ENCODE assay signal across 11 mouse cellular contexts in genomic region chr4:134569205-134569604, GRCm38 (mm10). TPM values are rescaled to one million over a fixed set of nuclear protein-coding genes. Genes with fewer than 3 reads are reported as not detected.
DNase-seq lines count a peak whose midpoint lies in the region; ATAC-seq and TF ChIP-seq lines count a peak whose summit lies in the region.
"Had no signal": no experiment of that assay in that cellular context is flagged by ENCODE, and none has a peak within 500 bp of the region (broad histone marks: within the 10 kb centered on the region; RNA-seq: fewer than 3 reads in every experiment).

No protein-coding gene starts in this region.

- no peak for TF ChIP-seq EP300 in liver, postnatal 0 days (IDR thresholded peaks at IDR 0.05; ENCODE audit: low read depth)

- no peak overlapping the region for H3K27ac ChIP-seq in kidney, postnatal 0 days
- no peak overlapping the region for H3K27ac ChIP-seq in spleen, adult 2 months (ENCODE audit: insufficient read depth, low read length)
- no peak overlapping the region for H3K27ac ChIP-seq in liver, postnatal 0 days (ENCODE audit: low read depth)
- H3K27ac ChIP-seq: limb, embryonic 15.5 days; stomach, embryonic 15.5 days had no signal

- H3K4me2 ChIP-seq in kidney, postnatal 0 days (ENCODE audit: low read length): no peak overlapping the region
- H3K4me2 ChIP-seq in liver, postnatal 0 days (ENCODE audit: low read depth, low read length): no peak overlapping the region
- H3K4me2 ChIP-seq: hindbrain, embryonic 15.5 days; limb, embryonic 15.5 days; stomach, embryonic 15.5 days had no signal

- H3K9ac ChIP-seq in kidney, postnatal 0 days (ENCODE audit: low read depth, low read length): no peak overlapping the region
- no peak overlapping the region for H3K9ac ChIP-seq in liver, postnatal 0 days (replicated peaks)
- H3K9ac ChIP-seq: hindbrain, embryonic 15.5 days; limb, embryonic 15.5 days; stomach, embryonic 15.5 days had no signal

- H3K27me3 ChIP-seq in kidney, postnatal 0 days (ENCODE audit: insufficient read depth, low read length): no peaks in the 10 kb centered on the region
- H3K27me3 ChIP-seq in spleen, adult 2 months (ENCODE audit: control insufficient read depth, insufficient read depth, low read length): no peaks in the 10 kb centered on the region
- no peaks in the 10 kb centered on the region for H3K27me3 ChIP-seq in liver, postnatal 0 days (ENCODE audit: insufficient read depth, low read length)
- H3K27me3 ChIP-seq: hindbrain, embryonic 15.5 days; stomach, embryonic 15.5 days had no signal

- TF ChIP-seq POLR2A in spleen, adult 2 months (IDR thresholded peaks at IDR 0.05; ENCODE audit: low read depth, low read length): no peak

- no peaks in the 10 kb centered on the region for H3K4me1 ChIP-seq in kidney, postnatal 0 days (replicated peaks; ENCODE audit: insufficient read depth, low read length)
- no peaks in the 10 kb centered on the region for H3K4me1 ChIP-seq in spleen, adult 2 months (ENCODE audit: control insufficient read depth, insufficient read depth, insufficient read length)
- no peaks in the 10 kb centered on the region for H3K4me1 ChIP-seq in liver, postnatal 0 days (ENCODE audit: insufficient read depth)
- H3K4me1 ChIP-seq: stomach, embryonic 15.5 days had no signal

- ATAC-seq in kidney, postnatal 0 days (replicated peaks; ENCODE audit: low FRiP score, low read depth): no peak
- ATAC-seq in liver, postnatal 0 days: no peak
- ATAC-seq in CD4-positive, CD25-positive, alpha-beta regulatory T cell, adult 4 months: no peak
- ATAC-seq: forebrain, embryonic 16.5 days had no signal

- H3K36me3 ChIP-seq in kidney, postnatal 0 days (ENCODE audit: insufficient read depth, low read length): no peaks in the 10 kb centered on the region
- H3K36me3 ChIP-seq in spleen, adult 2 months (ENCODE audit: control insufficient read depth, insufficient read depth, low read length): no peaks in the 10 kb centered on the region
- peaks cover 3% of the 10 kb centered on the region; the same call in 1 of the 2 replicates for H3K36me3 ChIP-seq in liver, postnatal 0 days (replicated peaks; ENCODE audit: insufficient read depth, low read length)
- H3K36me3 ChIP-seq: stomach, embryonic 15.5 days had no signal

- DNase-seq in kidney, postnatal 0 days (ENCODE audit: low spot score): no peak
- DNase-seq in kidney, adult 8-10 months: no peak
- no peak for DNase-seq in spleen, adult 2 months (ENCODE audit: low read depth in 1 of 2, low spot score in 2 of 2)
- no peak for DNase-seq in spleen, postnatal 36 days (ENCODE audit: low spot score in 2 of 2)
- DNase-seq in ZHBTc4 (ENCODE audit: low read depth, low spot score): peak; percentile 82
- DNase-seq in liver, postnatal 0 days: peak; percentile 45

- WGBS in kidney, postnatal 0 days: 67% methylated on average over 6 of the region's 6 CpGs
- 88% methylated on average over 6 of the region's 6 CpGs for WGBS in spleen, adult 2 months
- WGBS in liver, postnatal 0 days (ENCODE audit: insufficient replicate concordance): 71% methylated on average over 6 of the region's 6 CpGs

- TF ChIP-seq CTCF in kidney, postnatal 0 days (IDR thresholded peaks at IDR 0.05; ENCODE audit: low read depth): peak; percentile 65
- peak; percentile 25; the same call in 1 of the 2 replicates for TF ChIP-seq CTCF in spleen, adult 2 months (IDR thresholded peaks at IDR 0.05; ENCODE audit: extremely low read depth, insufficient read depth, insufficient read length, insufficient replicate concordance)
- peak; percentile 69 for TF ChIP-seq CTCF in liver, postnatal 0 days (IDR thresholded peaks at IDR 0.05; ENCODE audit: low read depth)

- H3K9me3 ChIP-seq in kidney, postnatal 0 days (replicated peaks; ENCODE audit: low read length): no peaks in the 10 kb centered on the region
- H3K9me3 ChIP-seq in liver, postnatal 0 days (ENCODE audit: low read length): no peaks in the 10 kb centered on the region
- H3K9me3 ChIP-seq: hindbrain, embryonic 15.5 days; limb, embryonic 15.5 days; stomach, embryonic 15.5 days had no signal

- H3K4me3 ChIP-seq in kidney, postnatal 0 days (replicated peaks; ENCODE audit: low read depth, low read length): no peak overlapping the region
- H3K4me3 ChIP-seq in spleen, adult 2 months (ENCODE audit: extremely low read depth, insufficient read depth, insufficient read length): no peak overlapping the region
- no peak overlapping the region for H3K4me3 ChIP-seq in liver, postnatal 0 days (ENCODE audit: low read depth, low read length)
- H3K4me3 ChIP-seq: hindbrain, embryonic 15.5 days; limb, embryonic 15.5 days; stomach, embryonic 15.5 days had no signal

RNA-seq across cellular contexts. Expression of gene Selenon, which starts 17.2 kb away (rescaled TPM):
- polyA plus RNA-seq in kidney, postnatal 0 days (2015; fragmentation: Nextera tagmentation; extraction: Ambion mirVana): 13.9 and 27.9 TPM in 2 replicates
- polyA plus RNA-seq in spleen, adult 2 months (2012; rRNA removed): 8.0 and 8.3 TPM in 2 replicates
- polyA plus RNA-seq in liver, postnatal 0 days (2015; fragmentation: Nextera tagmentation; extraction: Ambion mirVana): 2.8 TPM in 2 replicates
- polyA plus RNA-seq in CD4-positive, CD25-positive, alpha-beta regulatory T cell, adult 4 months (2017; shearing (Covaris generic)): 1 to 10 TPM in 1 of 2 experiments, under 1 TPM in 1; 0.19 to 1.9 TPM

RNA-seq across cellular contexts. Expression of gene Mtfr1l, which starts 34.0 kb away (rescaled TPM):
- polyA plus RNA-seq in kidney, postnatal 0 days (2015; fragmentation: Nextera tagmentation; extraction: Ambion mirVana): 137 and 141 TPM in 2 replicates
- polyA plus RNA-seq in spleen, adult 2 months (2012; rRNA removed): 37.4 and 55.2 TPM in 2 replicates
- polyA plus RNA-seq in liver, postnatal 0 days (2015; fragmentation: Nextera tagmentation; extraction: Ambion mirVana): 56.9 and 60.3 TPM in 2 replicates
- 100 to 1,000 TPM in 1 of 2 experiments, 10 to 100 TPM in 1; 83.6 to 119 TPM for polyA plus RNA-seq in CD4-positive, CD25-positive, alpha-beta regulatory T cell, adult 4 months (2017; shearing (Covaris generic))

RNA-seq across cellular contexts. Expression of gene Aunip, which starts 58.4 kb away (rescaled TPM):
- 5.2 and 7.0 TPM in 2 replicates for polyA plus RNA-seq in kidney, postnatal 0 days (2015; fragmentation: Nextera tagmentation; extraction: Ambion mirVana)
- 0.39 and 0.80 TPM in 2 replicates for polyA plus RNA-seq in spleen, adult 2 months (2012; rRNA removed)
- 6.9 and 7.1 TPM in 2 replicates for polyA plus RNA-seq in liver, postnatal 0 days (2015; fragmentation: Nextera tagmentation; extraction: Ambion mirVana)
- polyA plus RNA-seq in CD4-positive, CD25-positive, alpha-beta regulatory T cell, adult 4 months (2017; shearing (Covaris generic)): 1 to 10 TPM in 1 of 2 experiments, under 1 TPM in 1; 0.26 to 1.2 TPM

Comparison
In these comparisons a context has a peak if more than half of its experiments do, and no peak if none do; other contexts are left out.
1. DNase-seq: peak in ZHBTc4 (single experiment) and liver, postnatal 0 days (single experiment); none in kidney, postnatal 0 days (single experiment), kidney, adult 8-10 months (0 of 2), spleen, adult 2 months (0 of 2) and spleen, postnatal 36 days (0 of 2).
2. Peak in every context shown above with its lines, with median percentiles within 50 percentile points of each other: CTCF ChIP-seq.